Mouse (Mus musculus) ES-E14 (cell line): ENCODE results near the gene Hist4h4. TPM values are rescaled to one million over a fixed set of nuclear protein-coding genes. Genes with fewer than 3 reads are reported as not detected.

ENCODE experiments used
- DNase-seq: peaks from one replicate; pipeline ENCODE4 v3.0.0-alpha.2; 2013; ENCODE audit warnings: low read depth, low spot score
- H3K27ac ChIP-seq: 2 replicates; pipeline ENCODE4 v1.5.1; 2012; ENCODE audit warnings: low read depth, mild to moderate bottlenecking, low read length, moderate library complexity, mixed read lengths; ENCODE audit not compliant: poor library complexity, insufficient read depth, severe bottlenecking
- H3K36me3 ChIP-seq: 2 replicates; pipeline ENCODE4 v1.6.1; 2012; ENCODE audit warnings: mild to moderate bottlenecking, low read length, moderate library complexity, mixed read lengths; ENCODE audit not compliant: control insufficient read depth, poor library complexity, insufficient read depth, severe bottlenecking
- H3K4me1 ChIP-seq, 2 experiments: fragments of 150-350 bp in 1 of 2; sonication (generic) in 1 of 2; 2 replicates each; pipeline ENCODE4 v1.6.1; 2012; ENCODE audit warnings: low read length in 2 of 2, mild to moderate bottlenecking in 1 of 2, mixed read lengths in 1 of 2; ENCODE audit not compliant: control insufficient read depth in 2 of 2, insufficient read depth in 2 of 2, poor library complexity in 1 of 2
- H3K4me3 ChIP-seq, 2 experiments: fragments of 150-350 bp in 1 of 2; sonication (generic) in 1 of 2; 2 replicates each; pipeline ENCODE4 v1.5.1; 2012; ENCODE audit warnings: low read length in 2 of 2, low read depth in 1 of 2, mild to moderate bottlenecking in 1 of 2, mixed read lengths in 1 of 2; ENCODE audit not compliant: insufficient read depth in 1 of 2, poor library complexity in 1 of 2, severe bottlenecking in 1 of 2
- H3K9ac ChIP-seq: 2 replicates; pipeline ENCODE4 v1.6.1; 2012; ENCODE audit warnings: low read depth, mild to moderate bottlenecking, low read length, mixed read lengths; ENCODE audit not compliant: poor library complexity, insufficient read depth, severe bottlenecking
- H3K9me3 ChIP-seq: fragments of 150-350 bp; sonication (generic); 2 replicates; pipeline ENCODE4 v1.6.1; 2012; ENCODE audit warnings: low read depth, mild to moderate bottlenecking, low read length; ENCODE audit not compliant: control insufficient read depth, insufficient read depth
- CHD2 ChIP-seq: IDR thresholded peaks from 2 replicates; pipeline ENCODE4 v1.6.1; 2014; ENCODE audit warnings: mild to moderate bottlenecking, low read depth, low read length, inconsistent platforms
- HCFC1 ChIP-seq: IDR thresholded peaks from 2 replicates; pipeline ENCODE4 v1.6.1; 2012; ENCODE audit warnings: low read length, inconsistent platforms, borderline replicate concordance; ENCODE audit not compliant: insufficient read depth
- MAFK ChIP-seq: IDR thresholded peaks from 2 replicates; pipeline ENCODE4 v1.6.1; 2014; ENCODE audit warnings: mild to moderate bottlenecking, low read depth, low read length, inconsistent platforms; ENCODE audit not compliant: insufficient read depth
- ZC3H11A ChIP-seq: IDR thresholded peaks from 2 replicates; pipeline ENCODE4 v1.6.1; 2012; ENCODE audit warnings: low read depth, mild to moderate bottlenecking, inconsistent platforms, low read length, borderline replicate concordance
- ZNF384 ChIP-seq: IDR thresholded peaks from 2 replicates; pipeline ENCODE4 v1.6.1; 2012; ENCODE audit warnings: low read depth, low read length, inconsistent platforms
- in situ Hi-C, 2 experiments: fragments of 600-800 bp; cut with MboI; formaldehyde crosslinking; loops; one replicate each; pipeline ENCODE4 v1.15.1; 2025; ENCODE audit warnings: low sequenced_read_pairs in 2 of 2, inconsistent platforms in 1 of 2; ENCODE audit not compliant: unreplicated experiment in 2 of 2
- total RNA-seq: library from RNA; depleted of rRNA; stranded (reverse); fragments of 300-350 nt; gene quantifications from 2 replicates; pipeline ENCODE4 v1.2.3, GENCODE M21; 2012

Gene Hist4h4
- total RNA-seq, 1 experiment: 110 TPM

DNA sequence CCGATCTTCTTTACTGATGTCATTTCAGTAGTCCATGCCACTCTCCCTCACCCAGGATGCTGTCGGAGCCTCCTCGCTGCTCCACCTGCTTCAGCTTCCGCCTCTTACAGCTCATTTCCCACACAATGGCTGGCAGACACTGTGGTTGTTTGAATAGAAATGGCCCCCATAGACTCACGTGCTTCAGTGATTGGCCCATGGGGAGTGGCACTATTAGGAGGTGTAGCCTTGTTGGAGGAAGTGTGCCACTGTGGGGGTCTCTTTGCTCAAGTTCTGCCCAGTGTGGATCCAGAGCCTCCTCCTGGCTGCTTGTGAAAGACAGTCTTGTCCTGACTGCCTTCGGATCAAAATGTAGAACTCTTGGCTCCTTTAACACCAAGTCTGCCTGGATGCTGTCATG is 8.4 kb downstream of the Hist4h4 start:
- H3K36me3 ChIP-seq: no peaks in the 10 kb centered on the region
- in situ Hi-C loops: no loop called here
- H3K9ac ChIP-seq: no peak overlapping the region
- DNase-seq: no peak
- no peak overlapping the region for H3K4me3 ChIP-seq
- no peak overlapping the region for H3K27ac ChIP-seq
- H3K9me3 ChIP-seq: no peaks in the 10 kb centered on the region
- TF ChIP-seq HCFC1: no peak
- TF ChIP-seq CHD2: no peak
- no peak for TF ChIP-seq MAFK
- TF ChIP-seq ZC3H11A: no peak
- TF ChIP-seq ZNF384: no peak
- H3K4me1 ChIP-seq: no peaks in the 10 kb centered on the region

GRCm38 (mm10) chr6:136795110-136795509 is 9.1 kb downstream of the Hist4h4 start:
- Histone ChIP-seq H3K27ac (no peak overlapping the region), H3K4me3 (no peak overlapping the region), H3K9me3 (no peaks in the 10 kb centered on the region), H3K36me3 (no peaks in the 10 kb centered on the region), H3K4me1 (no peaks in the 10 kb centered on the region), H3K9ac (no peak overlapping the region)
- DNase-seq: no peak
- in situ Hi-C loops: no loop called here
- TF ChIP-seq MAFK (no peak), ZNF384 (no peak), HCFC1 (no peak), CHD2 (no peak), ZC3H11A (no peak)

- Histone ChIP-seq H3K9me3 (no peaks in the 10 kb centered on the region), H3K4me1 (no peaks in the 10 kb centered on the region), H3K9ac (no peak overlapping the region), H3K27ac (no peak overlapping the region), H3K36me3 (no peaks in the 10 kb centered on the region), H3K4me3 (no peak overlapping the region; a peak in 1 of 4 replicates)
- no peak for TF ChIP-seq CHD2
- TF ChIP-seq HCFC1: no peak
- TF ChIP-seq MAFK: no peak
- no peak for TF ChIP-seq ZC3H11A
- no peak for TF ChIP-seq ZNF384
- no peak for DNase-seq
- in situ Hi-C loops: no loop called here
Observed at GRCm38 (mm10) chr6:136793831-136794525, 10.2 kb downstream of the Hist4h4 start.

DNA sequence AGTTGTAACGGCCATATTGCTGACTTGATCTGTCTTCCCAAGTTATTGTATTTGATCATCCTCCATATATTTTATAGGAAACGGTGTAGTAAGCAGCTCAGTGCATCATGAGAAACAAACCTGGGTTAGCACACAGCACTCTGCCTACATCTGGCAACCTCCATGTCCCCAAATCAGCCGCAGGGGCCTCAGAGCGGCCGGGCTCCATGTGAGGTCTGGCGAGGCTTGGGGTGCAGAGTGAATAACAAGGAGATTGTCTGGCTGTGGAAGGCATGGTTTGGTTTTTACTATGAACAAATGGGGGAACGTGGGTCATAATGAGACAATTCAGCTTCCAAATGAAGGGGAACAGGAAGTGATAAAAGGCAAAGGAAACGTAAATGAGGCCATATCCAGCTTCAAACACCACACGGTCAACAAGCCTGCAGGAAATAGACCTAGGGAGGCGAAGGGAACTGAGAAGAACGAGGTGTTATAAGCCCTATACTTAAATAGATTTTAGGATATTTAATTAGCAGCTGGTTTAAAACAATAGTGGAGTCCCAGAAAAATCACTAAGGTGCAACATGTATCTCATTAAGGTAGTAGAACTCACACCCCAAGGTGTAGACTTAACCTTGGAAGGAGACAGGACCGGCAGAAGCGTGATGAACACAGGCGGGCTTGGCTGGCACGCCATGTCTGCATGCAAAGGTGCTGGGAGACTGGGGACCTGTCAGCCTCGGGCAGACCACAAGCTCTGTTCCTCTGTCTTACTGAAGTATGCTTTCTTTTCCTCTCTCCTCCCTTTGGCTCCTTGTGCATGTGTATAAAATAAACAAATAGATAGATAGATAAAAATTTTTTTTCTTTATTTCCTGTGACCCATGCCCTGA is 11.1 kb downstream of the Hist4h4 start:
- H3K4me3 ChIP-seq: no peak overlapping the region
- no peak overlapping the region for H3K9ac ChIP-seq
- H3K9me3 ChIP-seq: no peaks in the 10 kb centered on the region
- no peaks in the 10 kb centered on the region for H3K4me1 ChIP-seq
- no peaks in the 10 kb centered on the region for H3K36me3 ChIP-seq
- no peak overlapping the region for H3K27ac ChIP-seq
- in situ Hi-C loops: no loop called here
- TF ChIP-seq MAFK (no peak), ZNF384 (no peak), HCFC1 (no peak), ZC3H11A (no peak), CHD2 (no peak)
- no peak for DNase-seq
